Mouse (Mus musculus): ENCODE results near the gene Pds5b. TPM values are rescaled to one million over a fixed set of nuclear protein-coding genes. Genes with fewer than 3 reads are reported as not detected.
"Not testable (repeated sequence)": the region's sequence is repeated elsewhere in the genome, so short reads cannot be mapped to it uniquely, and the experiment has no call there.

The Pds5b gene
- polyA plus RNA-seq, 1 experiment from 2014 or later = 33.3 TPM

GRCm38 (mm10) chr5:150836782-150837181 lies 163.2 kb downstream of the Pds5b start:
- Histone ChIP-seq H3K9me3 (peaks cover 9% of the 10 kb centered on the region), H3K4me1 (replicated peaks) (peaks cover 13% of the 10 kb centered on the region), H3K27ac (no peak overlapping the region), H3K4me2 (no peak overlapping the region), H3K27me3 (no peaks in the 10 kb centered on the region), H3K4me3 (no peak overlapping the region), H3K36me3 (no peaks in the 10 kb centered on the region), H3K9ac (no peak overlapping the region)
- no peak for ATAC-seq (ENCODE audit: low FRiP score)
- 93% methylated on average over 8 of the region's 8 CpGs for WGBS

GRCm38 (mm10) chr5:150839688-150840541 lies 166.4 kb downstream of the Pds5b start:
- H3K4me2 ChIP-seq = no peak overlapping the region

GRCm38 (mm10) chr5:150840596-150840995 lies 167.1 kb downstream of the Pds5b start:
- whole genome bisulfite sequencing = 68% methylated on average over 11 of the region's 11 CpGs
- H3K4me1 ChIP-seq (replicated peaks) = peaks cover 13% of the 10 kb centered on the region
- no peak overlapping the region for H3K4me3 ChIP-seq
- H3K9me3 ChIP-seq = peaks cover 9% of the 10 kb centered on the region
- no peaks in the 10 kb centered on the region for H3K36me3 ChIP-seq
- no peak overlapping the region for H3K4me2 ChIP-seq
- H3K9ac ChIP-seq = no peak overlapping the region
- no peak for ATAC-seq (ENCODE audit: low FRiP score)
- H3K27me3 ChIP-seq = no peaks in the 10 kb centered on the region
- peak overlapping the region; percentile 60 for H3K27ac ChIP-seq

More at GRCm38 (mm10) chr5:150839688-150840541, 166.4 kb downstream of the Pds5b start:
- WGBS = 48% methylated on average over 11 of the region's 11 CpGs
- Histone ChIP-seq H3K36me3 (no peaks in the 10 kb centered on the region), H3K4me3 (no peak overlapping the region), H3K4me1 (replicated peaks) (peaks cover 13% of the 10 kb centered on the region), H3K9ac (no peak overlapping the region), H3K27me3 (no peaks in the 10 kb centered on the region), H3K27ac (peak overlapping the region; percentile 60), H3K9me3 (peaks cover 9% of the 10 kb centered on the region)
- ATAC-seq (ENCODE audit: low FRiP score) = peak; percentile 92

- Histone ChIP-seq H3K9ac (no peak overlapping the region), H3K4me2 (no peak overlapping the region), H3K9me3 (no peaks in the 10 kb centered on the region), H3K4me1 (replicated peaks) (peaks cover 6% of the 10 kb centered on the region; the same call in 1 of the 2 replicates), H3K27ac (no peak overlapping the region), H3K27me3 (no peaks in the 10 kb centered on the region), H3K4me3 (no peak overlapping the region), H3K36me3 (no peaks in the 10 kb centered on the region)
- ATAC-seq (ENCODE audit: low FRiP score) = no peak
- 95% methylated on average over 6 of the region's 6 CpGs for WGBS
Observed at GRCm38 (mm10) chr5:150845961-150846360, 172.4 kb downstream of the Pds5b start.

- Histone ChIP-seq H3K4me1 (replicated peaks) (peaks cover 6% of the 10 kb centered on the region; the same call in 1 of the 2 replicates), H3K9ac (no peak overlapping the region), H3K27ac (no peak overlapping the region), H3K36me3 (no peaks in the 10 kb centered on the region), H3K4me2 (no peak overlapping the region), H3K27me3 (no peaks in the 10 kb centered on the region), H3K9me3 (no peaks in the 10 kb centered on the region), H3K4me3 (no peak overlapping the region)
- 78% methylated on average over 2 of the region's 2 CpGs for WGBS
- no peak for ATAC-seq (ENCODE audit: low FRiP score)
Observed at GRCm38 (mm10) chr5:150850821-150851220, 177.3 kb downstream of the Pds5b start.

- WGBS = 83% methylated on average over 2 of the region's 2 CpGs
Observed at GRCm38 (mm10) chr5:150852097-150852496, 178.6 kb downstream of the Pds5b start.

GRCm38 (mm10) chr5:150854506-150854905 lies 181.0 kb downstream of the Pds5b start:
- 43% methylated on average over 1 of the region's 1 CpGs for WGBS
- no peaks in the 10 kb centered on the region for H3K36me3 ChIP-seq
- no peak overlapping the region for H3K27ac ChIP-seq
- H3K4me2 ChIP-seq = no peak overlapping the region
- H3K4me1 ChIP-seq (replicated peaks) = no peaks in the 10 kb centered on the region
- ATAC-seq (ENCODE audit: low FRiP score) = no peak
- no peaks in the 10 kb centered on the region for H3K9me3 ChIP-seq
- no peak overlapping the region for H3K4me3 ChIP-seq
- H3K27me3 ChIP-seq = no peaks in the 10 kb centered on the region
- no peak overlapping the region for H3K9ac ChIP-seq

More at GRCm38 (mm10) chr5:150852097-150852496, 178.6 kb downstream of the Pds5b start:
- H3K4me3 ChIP-seq; H3K9me3 ChIP-seq; H3K4me1 ChIP-seq (replicated peaks); H3K9ac ChIP-seq; H3K27me3 ChIP-seq; H3K36me3 ChIP-seq; ATAC-seq (ENCODE audit: low FRiP score); H3K4me2 ChIP-seq; H3K27ac ChIP-seq: not testable (repeated sequence)

GRCm38 (mm10) chr5:150859642-150860194 lies 186.2 kb downstream of the Pds5b start:
- H3K9me3 ChIP-seq = no peaks in the 10 kb centered on the region
- H3K27me3 ChIP-seq = no peaks in the 10 kb centered on the region
- H3K9ac ChIP-seq = no peak overlapping the region
- H3K4me1 ChIP-seq (replicated peaks) = no peaks in the 10 kb centered on the region
- no peak overlapping the region for H3K27ac ChIP-seq
- H3K36me3 ChIP-seq = no peaks in the 10 kb centered on the region
- no peak for ATAC-seq (ENCODE audit: low FRiP score)
- H3K4me3 ChIP-seq = no peak overlapping the region
- 40% methylated on average over 5 of the region's 5 CpGs for WGBS
- H3K4me2 ChIP-seq = no peak overlapping the region

Other genes starting within 250 kb of the Pds5b start
- not detected in 2 replicates for gene Zar1l, start 155.6 kb upstream of the Pds5b start, polyA plus RNA-seq (2015; fragmentation: Nextera tagmentation; extraction: Ambion mirVana)
- 13.6 and 15.6 TPM in 2 replicates for gene Brca2, start 151.1 kb upstream of the Pds5b start, polyA plus RNA-seq (2015; fragmentation: Nextera tagmentation; extraction: Ambion mirVana)
- gene N4bp2l1, start 76.6 kb upstream of the Pds5b start, polyA plus RNA-seq (2015; fragmentation: Nextera tagmentation; extraction: Ambion mirVana) = 7.7 and 8.6 TPM in 2 replicates
- 35.2 and 36.7 TPM in 2 replicates for gene N4bp2l2, start 7.6 kb upstream of the Pds5b start, polyA plus RNA-seq (2015; fragmentation: Nextera tagmentation; extraction: Ambion mirVana)